Mouse (Mus musculus) liver, embryonic 13.5 days (tissue): Measurements from ENCODE around the gene Glis2. TPM values are rescaled to one million over a fixed set of nuclear protein-coding genes. Genes with fewer than 3 reads are reported as not detected.
A peak's percentile ranks its signal among the peaks of the same experiment; 100 is the strongest.

Experiments used
- ATAC-seq: fragments of 200-750 bp; cut with Nextera tagmentation; 2 replicates; pipeline ENCODE4 v1.8.0; 2017; ENCODE audit warnings: low read depth, mild to moderate bottlenecking, moderate number of reproducible peaks, moderate library complexity
- DNase-seq: peaks from one replicate; pipeline ENCODE4 v3.0.0; 2022
- H3K27ac ChIP-seq: fragments of 300-500 bp; sonication (generic); 2 replicates; pipeline ENCODE4 v1.5.1; 2015; ENCODE audit warnings: moderate library complexity, mild to moderate bottlenecking, inconsistent platforms
- H3K27me3 ChIP-seq: fragments of 300-500 bp; sonication (generic); 2 replicates; pipeline ENCODE4 v1.6.1; 2015; ENCODE audit warnings: mild to moderate bottlenecking, inconsistent platforms
- H3K36me3 ChIP-seq: fragments of 300-500 bp; sonication (generic); 2 replicates; pipeline ENCODE4 v1.6.1; 2015; ENCODE audit warnings: mild to moderate bottlenecking, inconsistent platforms
- H3K4me1 ChIP-seq: fragments of 300-500 bp; sonication (generic); replicated peaks from 2 replicates; pipeline ENCODE4 v1.6.1; 2015; ENCODE audit warnings: inconsistent platforms
- H3K4me2 ChIP-seq: fragments of 300-500 bp; sonication (generic); 2 replicates; pipeline ENCODE4 v1.6.1; 2015; ENCODE audit warnings: inconsistent platforms, mild to moderate bottlenecking, moderate library complexity
- H3K4me3 ChIP-seq: fragments of 300-500 bp; sonication (generic); replicated peaks from 2 replicates; pipeline ENCODE4 v1.5.1; 2015; ENCODE audit warnings: mild to moderate bottlenecking, inconsistent platforms
- H3K9ac ChIP-seq: fragments of 300-500 bp; sonication (generic); 2 replicates; pipeline ENCODE4 v1.6.1; 2015; ENCODE audit warnings: mild to moderate bottlenecking, inconsistent platforms
- H3K9me3 ChIP-seq: fragments of 300-500 bp; sonication (generic); replicated peaks from 2 replicates; pipeline ENCODE4 v1.6.1; 2016; ENCODE audit warnings: inconsistent platforms
- WGBS: fragments of 180-500 bp; shearing (Covaris S2); methylation state at CpG from one replicate; pipeline ENCODE4 v1.1.7; 2015; ENCODE audit not compliant: insufficient replicate concordance; 5-methylcytosine and 5-hydroxymethylcytosine counted together
- polyA plus RNA-seq: library from polyadenylated mRNA; unstranded; fragments of >200 nt; fragmentation: Nextera tagmentation; extraction: Ambion mirVana; gene quantifications from 2 replicates; pipeline ENCODE4 v1.2.1, GENCODE M21; 2015

Gene Glis2
- polyA plus RNA-seq, 1 experiment from 2014 or later: 2.4 TPM

DNA sequence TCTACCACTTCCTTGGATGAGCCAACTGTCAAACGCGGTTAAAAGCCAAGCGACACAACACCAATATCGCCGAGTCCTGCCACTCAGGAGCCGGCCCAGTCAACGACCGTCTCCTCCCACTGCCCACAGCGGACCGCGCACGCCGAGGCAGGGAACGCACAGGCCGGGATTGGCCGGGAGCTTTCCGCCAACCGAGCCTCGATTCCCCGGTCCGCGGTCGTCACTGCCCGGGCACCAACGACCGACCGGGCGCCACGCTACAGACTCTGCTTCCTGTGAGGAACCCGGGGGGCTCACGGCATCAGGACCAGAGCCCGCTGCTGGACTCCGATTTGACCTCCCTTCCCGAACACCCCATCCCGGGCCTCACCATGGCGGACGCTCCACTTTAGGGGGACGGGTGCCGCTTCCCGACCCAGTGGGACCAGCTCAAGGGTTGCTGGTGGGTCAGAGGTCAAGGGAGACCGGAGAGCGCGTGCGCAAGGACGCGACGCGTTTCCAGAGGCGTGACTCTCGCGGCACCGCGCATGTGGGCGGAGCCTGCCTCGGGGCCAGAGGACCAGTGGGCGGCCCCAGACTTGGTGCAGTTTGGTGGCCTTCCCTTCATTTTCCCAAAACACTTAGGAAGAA is 30.1 kb downstream of the Glis2 start, which contains the start of gene Pam16:
Gene Pam16, minus strand, starts transcription at position 508 of the 630 bp plus-strand sequence.
- H3K4me2 ChIP-seq: peak within 1 kb of the TSS; percentile 84
- no peaks in the 10 kb centered on the region for H3K9me3 ChIP-seq
- peak within 1 kb of the TSS; percentile 87 for H3K9ac ChIP-seq
- under 1% methylated on average over 56 of the region's 56 CpGs for WGBS
- peak within 1 kb of the TSS; percentile 86 for H3K4me3 ChIP-seq
- peak; percentile 89 for DNase-seq
- peak within 1 kb of the TSS; percentile 86 for H3K27ac ChIP-seq
- H3K4me1 ChIP-seq: peaks cover 50% of the 10 kb centered on the region
- ATAC-seq: peak; percentile 91
- no peaks in the 10 kb centered on the region for H3K27me3 ChIP-seq
- H3K36me3 ChIP-seq: peaks cover 10% of the 10 kb centered on the region; the same call in 1 of the 2 replicates

DNA sequence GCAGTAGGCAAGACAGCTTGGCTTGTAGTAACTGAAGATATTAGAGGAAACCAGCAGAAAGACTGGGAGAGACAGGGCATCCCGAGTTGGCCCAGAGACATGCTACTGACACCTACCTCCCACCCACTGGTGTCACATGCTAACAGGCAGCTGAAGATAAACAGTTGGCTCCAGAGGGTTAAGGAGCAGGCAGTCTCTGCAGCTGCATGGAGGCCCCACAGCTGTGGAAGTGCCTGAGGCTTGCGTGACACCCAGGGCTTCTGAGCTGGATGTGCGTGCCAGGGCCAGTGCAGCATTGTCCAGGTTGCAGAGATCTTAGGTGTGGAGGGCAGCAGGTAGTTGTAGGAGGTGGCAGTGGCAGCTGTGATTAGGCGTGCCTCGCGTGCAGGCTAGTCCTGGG is 32.6 kb downstream of the Glis2 start:
- H3K27ac ChIP-seq: no peak overlapping the region
- peaks cover 36% of the 10 kb centered on the region for H3K4me1 ChIP-seq
- ATAC-seq (no peak), DNase-seq (no peak)
- peaks cover 10% of the 10 kb centered on the region; the same call in 1 of the 2 replicates for H3K36me3 ChIP-seq
- H3K4me2 ChIP-seq: no peak overlapping the region
- H3K9me3 ChIP-seq: no peaks in the 10 kb centered on the region
- H3K4me3 ChIP-seq: no peak overlapping the region
- no peak overlapping the region for H3K9ac ChIP-seq
- WGBS: 77% methylated on average over 6 of the region's 6 CpGs
- H3K27me3 ChIP-seq: no peaks in the 10 kb centered on the region

DNA sequence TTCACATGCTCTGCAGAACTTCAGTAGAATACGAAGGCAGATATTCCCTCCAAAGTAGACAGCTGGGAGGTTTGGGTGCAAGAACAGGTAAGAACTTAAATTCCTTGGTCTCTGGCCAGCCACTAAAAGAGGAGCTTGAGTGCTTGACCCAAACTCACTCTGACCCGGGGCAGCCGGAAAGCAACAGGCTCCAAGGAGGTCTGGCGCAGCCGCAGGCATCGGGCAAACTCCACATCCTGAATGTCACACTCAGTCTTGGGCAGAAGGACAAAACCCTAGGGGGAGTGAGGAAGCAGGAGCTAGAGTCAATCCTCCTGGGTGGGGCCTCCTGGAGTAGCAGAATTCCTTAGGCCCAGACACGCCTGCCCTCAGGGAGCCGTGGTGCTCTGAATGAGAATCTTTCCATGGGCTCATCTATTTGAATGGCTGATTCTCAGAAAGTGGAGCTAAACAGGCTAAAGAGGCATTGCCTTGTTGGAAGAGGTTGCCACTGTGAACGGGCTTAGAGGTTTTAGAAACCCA is 34.4 kb downstream of the Glis2 start:
- 82% methylated on average over 9 of the region's 9 CpGs for whole genome bisulfite sequencing
- H3K4me1 ChIP-seq: peaks cover 17% of the 10 kb centered on the region
- no peaks in the 10 kb centered on the region for H3K9me3 ChIP-seq
- no peak overlapping the region for H3K4me2 ChIP-seq
- H3K27ac ChIP-seq: no peak overlapping the region
- DNase-seq (no peak), ATAC-seq (no peak)
- peaks cover 18% of the 10 kb centered on the region for H3K36me3 ChIP-seq
- no peak overlapping the region for H3K9ac ChIP-seq
- H3K27me3 ChIP-seq: no peaks in the 10 kb centered on the region
- no peak overlapping the region for H3K4me3 ChIP-seq

DNA sequence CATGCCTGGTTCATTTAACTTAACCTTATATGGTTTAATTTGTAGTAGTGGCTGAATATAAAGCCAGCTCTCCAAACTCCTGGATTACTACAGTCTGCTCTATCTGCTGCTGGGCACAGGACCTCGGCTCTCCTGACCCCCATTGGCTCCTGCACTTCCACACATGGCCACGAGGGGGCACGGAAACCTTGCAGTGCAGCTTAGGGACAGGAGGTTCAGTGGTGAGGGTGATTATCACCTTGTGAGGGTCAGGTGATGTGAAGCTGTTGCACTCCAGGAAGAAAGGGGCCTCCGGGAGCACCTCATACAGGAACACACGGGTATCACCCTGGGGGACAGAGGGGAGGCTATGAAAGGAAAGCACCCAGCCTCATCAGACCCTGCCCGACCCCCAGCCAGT is 35.4 kb downstream of the Glis2 start:
- Histone ChIP-seq H3K27ac (no peak overlapping the region), H3K4me3 (no peak overlapping the region), H3K36me3 (peaks cover 25% of the 10 kb centered on the region), H3K9me3 (no peaks in the 10 kb centered on the region), H3K4me1 (peaks cover 14% of the 10 kb centered on the region), H3K9ac (no peak overlapping the region), H3K4me2 (no peak overlapping the region), H3K27me3 (no peaks in the 10 kb centered on the region)
- DNase-seq: peak; percentile 64
- ATAC-seq: peak; percentile 31
- 19% methylated on average over 6 of the region's 6 CpGs for WGBS

DNA sequence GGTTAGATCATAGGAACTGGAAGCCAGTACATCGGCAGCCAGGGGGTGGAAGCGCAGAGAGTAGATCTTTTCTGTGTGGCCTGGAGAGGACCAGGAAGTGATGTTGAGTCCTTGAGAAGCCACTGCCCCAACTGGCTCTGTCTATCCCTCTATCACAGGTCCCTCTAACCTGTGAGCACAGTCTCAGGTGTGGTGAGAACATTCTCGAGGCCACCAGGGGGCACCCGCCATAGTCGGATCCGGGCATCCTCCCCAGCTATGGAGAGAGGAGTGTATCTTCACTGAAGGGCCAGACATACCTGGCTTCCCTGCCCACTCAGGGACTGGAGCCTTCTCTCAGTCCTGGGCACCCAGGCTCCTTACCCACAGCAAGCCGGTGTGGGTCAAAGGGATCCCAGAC is 37.5 kb downstream of the Glis2 start:
- Histone ChIP-seq H3K9ac (no peak overlapping the region), H3K27me3 (no peaks in the 10 kb centered on the region), H3K9me3 (no peaks in the 10 kb centered on the region), H3K36me3 (peaks cover 22% of the 10 kb centered on the region), H3K27ac (no peak overlapping the region), H3K4me1 (peaks cover 16% of the 10 kb centered on the region), H3K4me2 (no peak overlapping the region), H3K4me3 (no peak overlapping the region)
- 51% methylated on average over 7 of the region's 7 CpGs for WGBS
- DNase-seq: no peak
- ATAC-seq: no peak

DNA sequence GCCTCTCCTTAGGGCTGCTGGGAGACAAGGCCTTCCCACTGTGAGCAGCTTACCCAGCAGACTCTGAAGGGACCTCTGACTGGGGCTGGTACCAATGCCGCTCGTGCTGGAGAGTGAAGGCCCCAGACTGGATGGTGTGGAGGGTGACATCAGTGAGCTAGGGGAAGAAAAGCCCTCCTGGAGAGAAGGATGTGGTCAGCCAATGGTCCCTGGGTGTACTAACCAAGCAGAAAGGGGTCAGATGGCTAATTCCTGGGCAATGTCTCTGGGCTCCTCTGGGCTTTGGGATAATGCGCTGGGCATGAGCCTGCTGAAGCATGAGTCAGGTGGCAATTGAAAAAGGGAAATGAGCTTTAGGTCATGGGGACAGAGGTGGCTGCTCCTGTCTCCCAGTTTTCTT is 39.1 kb downstream of the Glis2 start:
- Histone ChIP-seq H3K27me3 (no peaks in the 10 kb centered on the region), H3K4me3 (no peak overlapping the region), H3K9ac (no peak overlapping the region), H3K36me3 (peaks cover 20% of the 10 kb centered on the region), H3K9me3 (no peaks in the 10 kb centered on the region), H3K4me1 (peaks cover 16% of the 10 kb centered on the region), H3K4me2 (no peak overlapping the region), H3K27ac (no peak overlapping the region)
- 93% methylated on average over 3 of the region's 3 CpGs for WGBS
- no peak for DNase-seq
- no peak for ATAC-seq

DNA sequence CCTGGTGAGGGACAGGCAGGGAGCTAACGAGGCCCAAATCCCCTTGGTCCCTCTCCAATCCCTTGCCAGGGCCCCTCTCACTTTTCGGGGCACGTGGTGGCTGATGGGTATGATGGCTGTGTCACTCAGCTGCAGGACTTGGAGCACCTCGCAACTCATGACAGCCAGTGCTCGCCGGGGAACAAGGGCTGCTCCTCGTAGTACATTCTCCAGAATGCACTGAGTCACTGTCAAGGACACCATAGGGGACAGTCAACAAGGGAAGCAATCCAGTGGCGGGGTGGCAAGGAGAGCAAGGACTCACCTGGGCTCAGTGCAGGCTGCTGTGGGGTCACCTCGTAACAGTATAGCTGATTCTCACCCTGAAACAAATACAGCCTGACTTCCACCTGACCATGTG is 40.2 kb downstream of the Glis2 start:
- H3K27ac ChIP-seq: no peak overlapping the region
- no peak for DNase-seq

DNA sequence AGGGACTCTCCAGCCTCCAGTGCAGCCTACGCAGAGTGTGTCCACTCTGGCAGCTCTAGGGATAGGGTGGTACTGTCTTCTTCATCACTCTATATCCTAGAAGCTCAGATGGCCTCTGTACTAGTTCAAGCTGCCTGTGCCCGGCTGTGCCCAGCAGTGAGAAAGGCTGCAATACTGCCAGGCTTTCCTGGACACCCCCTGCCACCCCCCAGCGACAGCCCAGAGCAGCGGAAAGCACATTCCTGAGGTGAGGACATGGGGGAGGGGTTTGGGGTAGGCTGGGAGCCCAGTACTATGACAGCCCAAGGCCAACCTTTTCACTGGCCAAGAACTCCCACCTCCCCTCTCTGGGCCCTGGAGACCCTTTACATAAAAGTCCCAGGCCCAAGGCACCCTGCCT is 41.2 kb downstream of the Glis2 start:
- no peak overlapping the region for H3K4me3 ChIP-seq
- no peaks in the 10 kb centered on the region for H3K9me3 ChIP-seq
- H3K4me1 ChIP-seq: peaks cover 35% of the 10 kb centered on the region
- no peaks in the 10 kb centered on the region for H3K27me3 ChIP-seq
- H3K9ac ChIP-seq: no peak overlapping the region
- H3K4me2 ChIP-seq: no peak overlapping the region
- H3K27ac ChIP-seq: no peak overlapping the region
- no peak for ATAC-seq
- no peak for DNase-seq
- 82% methylated on average over 4 of the region's 4 CpGs for WGBS
- H3K36me3 ChIP-seq: peaks cover 19% of the 10 kb centered on the region

More for the DNA sequence above, 40.2 kb downstream of the Glis2 start:
- Histone ChIP-seq H3K4me3 (no peak overlapping the region), H3K9me3 (no peaks in the 10 kb centered on the region), H3K36me3 (peaks cover 19% of the 10 kb centered on the region), H3K27me3 (no peaks in the 10 kb centered on the region), H3K9ac (no peak overlapping the region), H3K4me2 (no peak overlapping the region), H3K4me1 (peaks cover 25% of the 10 kb centered on the region)
- no peak for ATAC-seq
- WGBS: 76% methylated on average over 9 of the region's 9 CpGs

DNA sequence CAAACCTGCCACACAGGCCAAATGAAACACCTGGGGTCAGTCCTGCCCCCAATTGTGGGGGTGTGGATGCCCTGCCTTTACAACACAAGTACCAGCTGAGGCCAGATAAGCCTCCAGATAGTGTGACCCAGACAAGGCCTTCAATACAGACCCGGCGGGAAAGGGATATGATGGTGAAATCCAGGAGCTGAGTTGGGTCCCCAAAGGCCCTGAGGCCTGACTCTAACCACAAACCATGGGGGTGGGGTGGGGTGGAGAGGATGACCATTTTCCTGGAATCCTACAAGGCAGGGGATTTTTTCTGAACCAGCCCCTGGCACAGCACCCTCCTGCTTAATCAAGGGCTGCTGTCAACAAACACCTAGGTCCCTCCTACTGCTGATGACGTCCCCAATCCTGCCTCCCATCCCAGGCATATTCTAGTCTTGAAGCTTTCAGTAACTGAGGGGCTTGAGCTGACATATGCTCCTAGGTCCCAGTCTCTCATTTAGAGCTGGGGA is 44.4 kb downstream of the Glis2 start:
- Histone ChIP-seq H3K9ac (no peak overlapping the region), H3K4me1 (peaks cover 61% of the 10 kb centered on the region), H3K27me3 (no peaks in the 10 kb centered on the region), H3K27ac (no peak overlapping the region), H3K4me3 (no peak overlapping the region), H3K9me3 (no peaks in the 10 kb centered on the region), H3K4me2 (no peak overlapping the region), H3K36me3 (peaks cover 15% of the 10 kb centered on the region)
- WGBS: 63% methylated on average over 3 of the region's 3 CpGs
- no peak for ATAC-seq
- no peak for DNase-seq

DNA sequence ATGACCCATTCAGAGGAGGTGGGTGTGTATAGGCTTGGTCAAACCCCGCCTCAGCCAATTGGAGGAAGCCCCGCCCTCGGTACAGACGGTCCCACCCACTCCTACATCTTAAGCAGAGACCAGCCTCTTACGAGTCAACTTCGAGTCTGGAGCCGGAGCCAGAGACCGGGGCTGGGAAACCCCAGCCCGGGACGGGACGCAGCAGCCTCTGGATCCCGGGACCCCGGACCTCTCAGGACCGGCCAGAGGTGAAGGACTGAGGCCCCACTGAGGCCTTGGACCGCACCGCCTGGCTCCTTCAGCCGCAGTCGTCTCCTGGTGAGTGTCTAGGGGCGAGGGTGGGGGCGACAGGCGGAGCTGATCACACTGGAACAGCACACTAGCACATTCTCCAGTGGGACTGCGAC is 45.3 kb downstream of the Glis2 start, which contains the start of the genes Vasn and Dnaja3:
Gene Vasn, plus strand, starts transcription at position 111 of the 407 bp plus-strand sequence.
Gene Dnaja3, plus strand, starts transcription at position 159 of the 407 bp plus-strand sequence.
- peak; percentile 94 for ATAC-seq
- peaks cover 61% of the 10 kb centered on the region for H3K4me1 ChIP-seq
- WGBS: 2% methylated on average over 22 of the region's 22 CpGs
- peak within 1 kb of the TSS; percentile 95 for H3K4me2 ChIP-seq
- peak within 1 kb of the TSS; percentile 76 for H3K9ac ChIP-seq
- DNase-seq: peak; percentile 88
- H3K4me3 ChIP-seq: peak within 1 kb of the TSS; percentile 66
- no peaks in the 10 kb centered on the region for H3K27me3 ChIP-seq
- peak within 1 kb of the TSS; percentile 76 for H3K27ac ChIP-seq
- no peaks in the 10 kb centered on the region for H3K9me3 ChIP-seq
- peaks cover 11% of the 10 kb centered on the region; the same call in 1 of the 2 replicates for H3K36me3 ChIP-seq

DNA sequence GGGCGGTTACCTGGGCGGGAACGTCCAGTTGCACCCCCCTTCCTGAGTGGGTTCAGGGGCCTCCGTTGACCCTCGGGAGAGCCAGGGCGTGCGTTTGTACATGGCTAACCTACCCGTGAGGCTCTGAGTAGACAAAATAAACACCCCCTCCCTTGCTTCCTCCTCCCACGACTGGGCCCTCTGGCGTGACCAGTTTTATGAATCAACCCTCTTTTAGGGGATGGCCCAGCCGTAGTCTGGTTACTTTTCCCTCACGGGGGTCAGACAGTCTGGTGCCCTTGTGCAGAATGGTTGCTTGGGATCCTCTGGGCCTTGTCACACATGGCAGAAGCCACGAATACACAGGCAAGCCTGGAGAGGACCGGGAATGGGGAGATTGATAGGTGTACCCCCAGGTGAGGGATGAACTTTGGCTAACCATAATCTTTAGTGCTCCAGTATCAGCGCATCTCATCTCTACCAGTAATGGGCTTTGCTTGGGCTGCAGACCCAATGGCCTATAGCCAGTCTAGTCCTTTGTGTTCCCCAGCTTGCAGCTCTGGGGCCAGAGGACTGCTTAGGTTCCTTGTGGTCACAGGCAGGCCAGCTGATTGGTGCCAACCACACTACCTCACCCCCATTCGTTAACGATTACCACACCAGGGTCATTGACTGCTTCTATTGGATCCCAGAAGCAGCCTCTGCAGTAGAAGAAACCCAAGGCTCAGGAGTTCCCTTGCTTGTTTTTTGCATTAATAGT is 45.9 kb downstream of the Glis2 start:
- H3K4me1 ChIP-seq: peaks cover 61% of the 10 kb centered on the region
- DNase-seq: no peak
- H3K9ac ChIP-seq: peak overlapping the region; percentile 76
- 11% methylated on average over 17 of the region's 17 CpGs for WGBS
- peak; percentile 19 for ATAC-seq
- H3K9me3 ChIP-seq: no peaks in the 10 kb centered on the region
- peak overlapping the region; percentile 66 for H3K4me3 ChIP-seq
- peaks cover 11% of the 10 kb centered on the region; the same call in 1 of the 2 replicates for H3K36me3 ChIP-seq
- H3K27ac ChIP-seq: peak overlapping the region; percentile 76
- H3K27me3 ChIP-seq: no peaks in the 10 kb centered on the region
- peak overlapping the region; percentile 95 for H3K4me2 ChIP-seq
